Mouse (Mus musculus) heart, adult 18-20 months (tissue): Measurements from ENCODE around the gene Rheb. TPM values are rescaled to one million over a fixed set of nuclear protein-coding genes. Genes with fewer than 3 reads are reported as not detected.
A peak's percentile ranks its signal among the peaks of the same experiment; 100 is the strongest.
"Not testable (repeated sequence)": the region's sequence is repeated elsewhere in the genome, so short reads cannot be mapped to it uniquely, and the experiment has no call there.

Experiments
- DNase-seq, 2 experiments: peaks; one replicate each; pipeline ENCODE4 v3.0.0; 2021 to 2022; ENCODE audit warnings: mixed read lengths in 1 of 2
- long read RNA-seq, 2 experiments: library from polyadenylated mRNA; stranded (forward); transcript quantifications; one replicate each; pipeline ENCODE4 v2.0.0; 2021
- total RNA-seq, 2 experiments: library from RNA; stranded (reverse); gene quantifications; 2 replicates each; pipeline ENCODE4 v1.2.3; 2021

Rheb gene
- 10 to 100 TPM; 82.6 to 85.7 TPM for total RNA-seq
- long read RNA-seq, experiment 1, transcript Rheb-201 (8 exons, 1,784 nt), result major isoform, 149 of 155 reads
- long read RNA-seq, experiment 1, partial matches to known transcripts, result 0 of 155 reads
- long read RNA-seq, experiment 1, other reads (novel, unspliced or antisense), result 6 of 155 reads
- long read RNA-seq, experiment 2, transcript Rheb-201 (8 exons, 1,784 nt), result major isoform, 94 of 105 reads
- long read RNA-seq, experiment 2, partial matches to known transcripts, result 1 of 105 reads
- long read RNA-seq, experiment 2, other reads (novel, unspliced or antisense), result 10 of 105 reads

DNA sequence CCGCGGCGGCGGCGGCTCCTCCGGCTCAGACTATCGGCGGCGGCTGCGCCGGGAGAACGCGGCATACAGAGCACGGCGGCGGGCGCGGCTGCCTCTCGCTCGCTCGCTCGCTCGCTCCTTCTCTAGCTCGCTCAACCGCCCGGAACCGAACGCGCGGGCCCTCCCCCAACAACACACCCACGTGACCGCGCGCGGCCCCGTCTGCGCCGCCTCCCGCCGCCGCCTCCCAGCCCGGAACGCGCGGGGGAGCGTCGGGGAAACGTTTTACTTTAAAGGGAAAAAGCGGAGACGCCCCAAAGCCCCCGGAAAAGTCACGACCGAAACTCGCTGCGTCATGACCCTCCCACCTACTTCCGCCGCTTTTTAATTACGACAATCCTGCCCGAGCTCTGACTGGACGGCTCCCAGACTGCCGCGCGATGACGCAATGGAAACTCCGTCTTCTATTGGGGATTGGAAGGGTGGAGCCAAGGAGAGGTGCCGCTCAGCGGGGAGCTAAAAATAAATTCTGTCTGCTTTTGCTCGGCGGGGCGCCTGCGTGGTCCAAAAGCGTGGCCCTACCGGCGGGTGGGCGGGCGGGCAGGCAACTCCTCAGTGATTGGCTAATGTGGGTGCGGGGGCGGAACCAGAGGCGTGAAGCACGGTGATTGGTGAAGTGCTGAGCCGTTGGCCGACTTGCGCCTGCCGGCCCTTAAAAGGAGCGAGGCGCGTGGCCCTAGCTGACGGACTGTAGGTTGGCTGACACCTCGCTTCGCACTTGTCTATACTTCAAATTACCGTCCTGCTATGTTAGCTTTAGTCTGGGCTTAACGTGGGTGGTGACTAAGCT is at the start of gene Rheb:
TSS of gene Rheb (minus strand) at position 351 of the 829 bp plus-strand sequence.
- peak; percentile 99 to 100 for DNase-seq

DNA sequence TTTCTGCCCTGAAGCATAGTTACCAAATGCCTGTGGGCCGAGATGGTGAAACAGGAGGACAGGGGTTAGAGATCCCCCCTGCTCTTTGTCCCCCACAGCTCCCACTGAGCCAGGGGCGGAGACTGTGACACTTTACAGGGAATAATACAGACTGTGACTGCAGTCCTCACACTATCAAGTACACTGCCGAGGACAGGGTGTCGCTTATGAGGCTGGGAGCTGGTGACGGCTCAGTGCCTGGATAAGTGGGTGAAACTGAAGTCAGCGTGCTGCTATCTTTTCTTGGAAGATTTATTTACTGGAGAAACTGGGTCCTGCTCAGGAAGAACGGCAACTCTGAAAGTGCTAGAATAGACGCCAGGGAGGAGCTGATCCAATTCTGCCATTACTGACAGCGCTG is 47.4 kb upstream of the Rheb start:
- DNase-seq, result no peak

- DNase-seq, result no peak
Measured at GRCm38 (mm10) chr5:24888874-24889591, 46.6 kb upstream of the Rheb start.

DNA sequence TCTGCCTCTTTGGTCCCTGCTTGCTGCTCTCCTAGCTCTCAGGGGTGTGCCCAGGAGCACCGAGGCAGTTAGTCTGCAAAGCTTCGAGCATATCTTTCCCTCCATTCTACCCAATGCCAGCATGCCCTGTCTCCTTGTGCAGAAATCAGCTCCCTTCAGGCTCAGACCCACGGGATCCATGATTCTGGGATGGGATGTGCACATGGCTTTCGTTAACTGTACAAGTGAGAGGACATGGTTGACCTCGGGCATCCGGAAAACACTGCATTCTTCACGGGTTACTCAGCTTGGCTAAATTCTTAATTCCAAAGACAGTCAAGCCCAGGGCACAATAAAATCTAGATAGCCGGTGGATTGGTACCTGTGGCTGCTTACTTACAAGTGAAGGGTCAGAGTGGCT is 44.8 kb upstream of the Rheb start:
- DNase-seq, result no peak

DNA sequence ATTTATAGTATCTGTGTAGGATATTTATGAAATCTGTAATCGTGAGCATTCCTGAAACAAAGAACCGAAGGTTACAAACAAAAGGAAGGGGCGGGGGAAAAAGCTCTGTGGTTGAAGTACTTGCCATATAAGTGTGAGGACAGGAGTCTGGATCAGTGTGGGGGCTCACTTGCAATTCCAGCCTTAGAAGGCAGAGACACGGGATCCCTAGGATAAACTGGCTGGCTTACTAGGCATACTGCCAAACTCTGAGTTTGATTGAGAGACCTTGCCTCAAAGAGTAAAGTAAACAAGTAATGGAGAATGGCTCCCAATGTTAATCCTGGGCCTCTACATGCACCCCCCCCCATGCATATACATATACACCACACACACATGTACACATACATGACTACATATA is 36.3 kb upstream of the Rheb start:
- DNase-seq, result no peak

DNA sequence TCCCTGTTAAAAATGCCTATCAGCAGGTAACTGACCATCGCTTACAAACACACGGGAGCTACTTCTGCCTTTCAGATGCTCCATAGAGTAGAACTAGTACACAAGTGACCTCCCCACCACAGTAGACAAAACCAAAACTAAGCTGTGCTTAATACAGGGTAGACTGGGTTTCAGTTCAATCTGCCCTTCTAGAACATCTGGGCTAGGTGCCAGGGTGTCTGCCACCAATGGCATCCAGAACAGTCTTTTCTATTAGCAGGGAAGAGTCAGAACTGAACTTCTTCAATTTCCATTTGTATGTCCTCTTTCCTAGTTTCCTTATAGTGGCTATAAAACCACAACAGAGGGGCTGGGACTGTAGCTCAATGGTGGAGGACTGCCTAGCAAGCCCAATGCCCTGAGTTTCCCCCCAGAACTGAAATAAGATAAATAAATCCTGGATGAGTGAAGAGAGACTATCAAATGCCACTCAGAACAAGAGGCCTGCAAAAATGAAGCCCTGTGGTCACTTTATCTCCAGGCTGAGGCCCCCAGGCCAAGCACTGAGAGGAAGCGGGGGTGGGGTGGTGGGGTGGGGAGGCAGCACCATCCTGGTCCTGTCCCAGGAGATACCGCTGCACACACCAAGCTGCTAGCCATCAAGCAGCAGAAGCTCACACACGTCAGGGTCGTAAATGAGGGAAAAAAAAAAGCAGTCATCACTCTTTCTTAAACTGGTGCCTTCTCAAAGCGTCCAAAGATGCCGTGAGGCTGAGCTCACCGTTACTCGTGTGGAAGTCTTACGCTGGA is 35.6 kb upstream of the Rheb start:
- DNase-seq, result peak; percentile 36 to 37

- no peak for DNase-seq
Measured at GRCm38 (mm10) chr5:24876653-24877052, 34.2 kb upstream of the Rheb start.

DNA sequence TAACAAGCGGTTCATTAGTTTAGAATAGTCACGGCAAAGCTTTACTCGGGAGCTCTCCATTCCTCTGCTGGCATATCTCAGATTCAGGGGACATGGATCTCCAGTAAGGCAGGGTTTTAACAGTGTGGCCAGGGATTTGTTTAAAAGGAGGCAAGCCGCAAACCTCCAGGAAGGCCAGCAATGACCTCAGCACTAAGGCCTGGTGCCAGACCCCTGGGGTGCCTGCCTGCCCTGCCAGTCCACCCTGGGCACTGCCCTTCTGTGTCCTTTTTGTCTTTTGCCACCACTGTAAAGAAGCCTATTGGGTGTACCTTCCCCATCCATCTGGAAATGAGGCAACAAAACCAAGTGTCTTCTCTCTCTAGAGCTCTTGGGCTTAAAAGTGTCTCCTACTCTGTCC is 31.7 kb upstream of the Rheb start:
- DNase-seq, result no peak

GRCm38 (mm10) chr5:24873221-24873620 is 30.8 kb upstream of the Rheb start:
- DNase-seq, result no peak

- DNase-seq, result peak; percentile 31 to 32
Measured at GRCm38 (mm10) chr5:24871276-24871675, 28.9 kb upstream of the Rheb start.

DNA sequence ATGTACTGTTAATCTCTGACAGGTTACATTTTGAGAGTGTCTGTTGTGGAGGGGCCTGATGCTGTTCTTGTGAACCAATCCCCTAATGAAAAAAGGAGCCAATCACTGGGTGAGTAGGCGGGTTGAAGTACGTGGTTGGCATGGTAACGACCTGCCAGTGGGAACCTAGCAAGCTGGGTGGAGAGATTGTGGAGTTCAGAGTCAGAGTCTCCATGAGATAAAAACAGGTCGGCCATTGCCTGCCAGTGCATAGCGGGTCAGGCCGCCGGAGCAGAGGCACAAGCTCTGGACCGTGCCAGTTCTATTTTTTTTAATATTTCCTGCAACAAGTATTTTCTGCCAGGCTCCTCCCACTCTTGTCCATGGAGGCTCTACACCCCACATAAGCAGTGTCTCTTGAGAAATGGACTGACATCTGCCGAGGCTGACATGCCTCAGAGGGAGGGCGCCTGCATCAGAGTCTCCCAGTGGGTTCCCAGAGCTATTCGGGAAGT is 27.4 kb upstream of the Rheb start:
- no peak for DNase-seq

DNA sequence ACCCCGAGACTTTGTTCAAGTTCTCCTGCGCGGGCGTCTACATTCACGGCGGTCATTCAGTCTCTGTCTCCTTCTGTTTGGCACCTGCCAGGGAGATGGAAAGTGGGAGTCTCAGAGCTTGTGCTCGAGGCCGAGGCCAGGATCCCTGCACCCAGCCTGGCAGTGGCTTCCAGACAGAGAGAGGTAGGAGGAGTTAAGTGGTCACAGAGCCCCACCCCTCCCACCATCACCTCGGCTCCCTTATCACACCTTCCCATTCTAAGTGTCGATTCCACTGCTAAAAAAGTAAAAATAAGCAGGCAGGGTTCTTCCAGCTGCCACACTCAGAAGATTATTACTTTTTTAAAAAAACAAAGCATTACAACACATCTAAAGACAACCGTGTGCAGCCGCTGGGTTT is 21.4 kb upstream of the Rheb start:
- DNase-seq, result no peak

DNA sequence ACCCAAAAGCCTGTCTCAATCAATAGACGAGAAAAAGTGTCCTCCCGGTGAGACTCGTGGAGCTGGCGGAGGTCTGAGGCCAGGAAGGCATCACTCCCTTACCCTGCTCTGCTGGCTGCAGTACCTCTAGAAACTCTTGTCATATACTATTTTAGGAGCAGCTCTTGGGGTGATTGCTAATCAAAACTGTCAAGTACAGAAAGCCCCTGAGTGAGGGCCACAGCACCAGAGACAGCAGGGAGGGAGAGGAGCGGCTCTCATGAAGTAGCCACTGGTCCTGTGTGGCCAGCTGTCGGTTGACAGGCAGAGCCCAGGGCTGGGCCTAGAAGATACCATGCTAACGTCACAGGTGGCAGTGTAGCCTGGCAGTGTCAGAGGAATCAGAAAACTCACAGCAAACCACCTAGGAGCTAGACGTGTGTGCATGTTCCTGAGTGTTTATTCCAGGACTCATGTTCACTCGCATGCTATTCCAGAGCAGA is 19.1 kb upstream of the Rheb start:
- no peak for DNase-seq

DNA sequence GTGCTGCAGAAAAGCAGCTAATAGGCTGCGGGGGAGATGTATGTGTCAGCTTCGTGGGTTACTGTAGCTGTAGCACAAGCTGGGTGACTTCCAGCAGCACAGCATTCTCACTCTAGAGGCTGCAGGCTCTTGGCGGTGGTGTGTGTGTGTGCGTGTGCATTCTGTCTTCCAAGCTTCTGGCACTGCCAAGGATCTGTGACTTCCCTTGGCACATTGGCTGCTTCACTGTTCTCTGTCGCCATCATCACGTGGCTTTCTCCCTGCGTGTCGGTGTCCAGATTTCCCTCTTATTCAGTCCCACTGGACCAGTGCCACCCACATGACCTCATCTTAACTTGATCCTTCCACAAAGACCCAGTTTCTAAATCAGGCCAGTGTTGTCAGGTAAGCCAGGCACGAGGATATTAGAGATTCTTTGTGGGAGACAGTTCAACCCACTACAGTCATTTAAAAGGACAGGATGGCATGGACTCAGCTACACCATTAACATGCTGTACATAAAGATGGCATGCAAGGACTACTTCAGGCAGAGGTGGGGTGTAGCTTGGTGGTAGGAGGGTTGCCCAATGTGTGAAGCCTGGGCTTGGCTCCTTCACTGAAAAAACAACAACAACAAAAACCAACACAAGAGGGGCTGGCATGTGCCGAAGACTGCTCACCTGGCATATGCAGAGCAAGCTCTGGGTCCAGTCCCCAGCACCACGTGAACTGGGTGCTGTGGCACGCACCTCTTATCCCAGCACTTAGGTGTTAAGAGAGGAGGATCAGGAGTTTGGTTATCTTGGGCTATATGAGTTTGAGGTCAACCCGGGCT is 18.4 kb upstream of the Rheb start:
- DNase-seq, result peak; percentile 73 to 78

DNA sequence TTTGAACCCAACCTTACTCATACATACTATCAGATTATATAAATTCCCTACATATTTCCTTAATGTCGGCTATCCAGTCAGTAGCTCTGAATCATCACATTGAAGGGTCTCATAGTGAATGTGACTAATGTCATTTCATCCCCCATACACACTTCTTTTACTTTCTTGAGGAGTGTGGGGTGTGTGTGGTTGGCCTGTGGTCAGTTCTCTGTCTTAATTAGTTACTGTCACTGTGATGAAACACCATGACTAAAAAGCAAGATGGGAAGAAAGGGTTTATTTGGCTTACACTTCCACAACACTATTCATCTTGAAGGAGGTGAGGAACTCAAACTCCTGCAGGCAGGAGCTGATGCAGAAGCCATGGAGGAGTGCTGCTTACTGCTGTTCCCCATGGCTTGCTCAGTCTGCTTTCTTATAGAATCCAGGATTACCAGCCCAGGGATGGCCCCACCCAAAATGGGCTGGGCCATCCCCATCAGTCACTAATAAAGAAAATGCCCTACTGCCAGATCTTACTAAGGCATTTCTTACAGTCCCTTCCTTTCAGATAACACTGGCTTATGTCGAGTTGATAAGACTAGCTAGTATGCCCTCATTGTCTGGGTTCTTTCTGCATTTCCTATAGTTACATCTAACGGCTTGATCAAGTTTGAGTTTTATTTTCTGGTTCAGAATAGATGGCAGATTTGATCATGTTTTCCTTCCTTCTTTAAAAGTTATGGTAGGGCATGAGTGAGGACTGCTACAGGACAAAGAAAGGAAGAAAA is 17.5 kb upstream of the Rheb start:
- DNase-seq, result no peak

- DNase-seq, result no peak
Measured at GRCm38 (mm10) chr5:24854827-24855600, 12.6 kb upstream of the Rheb start.

GRCm38 (mm10) chr5:24854256-24854655 is 11.8 kb upstream of the Rheb start:
- DNase-seq, result peak in 1 of 2 experiments; percentile 19

GRCm38 (mm10) chr5:24848261-24848660 is 5.8 kb upstream of the Rheb start:
- not testable (repeated sequence) for DNase-seq

- no peak for DNase-seq
Measured at GRCm38 (mm10) chr5:24843841-24844240, 1.4 kb upstream of the Rheb start.
